Mouse (Mus musculus) CD4-positive naive resting alpha-beta T cell, adult 57 days (primary cell): ENCODE measurements around the gene Snapc4. TPM values are rescaled to one million over a fixed set of nuclear protein-coding genes. Genes with fewer than 3 reads are reported as not detected.

Source experiments
- total RNA-seq: library from RNA; stranded (reverse); gene quantifications from one replicate; pipeline ENCODE4 v1.2.4, GENCODE M21; 2023

Snapc4 gene
- 112 TPM for total RNA-seq

GRCm38 (mm10) chr2:26380131-26380771 is at the start of gene Snapc4:
Gene Snapc4 (minus strand): TSS chr2:26380653.

GRCm38 (mm10) chr2:26408515-26409356 is 28.3 kb upstream of the Snapc4 start, which contains the start of gene Inpp5e:
Gene Inpp5e (minus strand): TSS chr2:26409203.

GRCm38 (mm10) chr2:26389154-26389690 is 8.8 kb upstream of the Snapc4 start, which contains the start of the genes Entr1 and Pmpca:
Gene Entr1 (minus strand): TSS chr2:26389316.
Gene Pmpca (plus strand): TSS chr2:26389339.

GRCm38 (mm10) chr2:26360772-26361171 is 19.7 kb downstream of the Snapc4 start, which contains the start of gene Card9:
Gene Card9 (minus strand): TSS chr2:26360918.

GRCm38 (mm10) chr2:26351358-26352290 is 28.8 kb downstream of the Snapc4 start, which contains the start of gene Dnlz:
Gene Dnlz (minus strand): TSS chr2:26352110.

GRCm38 (mm10) chr2:26315072-26315924 is 65.2 kb downstream of the Snapc4 start, which contains the start of gene Gpsm1:
Gene Gpsm1 (plus strand): TSS chr2:26315515.

Other genes with a start within 250 kb of the Snapc4 start
- not detected for gene Lhx3, start 172.4 kb downstream of the Snapc4 start, total RNA-seq
- gene Qsox2, start 143.1 kb downstream of the Snapc4 start, total RNA-seq, result 7.1 TPM
- gene Ccdc187, start 86.1 kb downstream of the Snapc4 start, total RNA-seq, result 0.06 TPM
- gene Gpsm1, start 65.1 kb downstream of the Snapc4 start, total RNA-seq, result 29.5 TPM
- gene Dnlz, start 28.5 kb downstream of the Snapc4 start, total RNA-seq, result 10.1 TPM
- 9.0 TPM for gene Card9, start 19.7 kb downstream of the Snapc4 start, total RNA-seq
- 138 TPM for gene Entr1, start 8.7 kb upstream of the Snapc4 start, total RNA-seq
- 80.1 TPM for gene Pmpca, start 8.7 kb upstream of the Snapc4 start, total RNA-seq
- gene Inpp5e, start 28.6 kb upstream of the Snapc4 start, total RNA-seq, result 32.6 TPM
- gene Sec16a, start 64.6 kb upstream of the Snapc4 start, total RNA-seq, result 82.1 TPM
- 130 TPM for gene Notch1, start 136.0 kb upstream of the Snapc4 start, total RNA-seq
- gene Egfl7, start 199.4 kb upstream of the Snapc4 start, total RNA-seq, result 5.3 TPM
- not detected for gene Gm20532, start 206.0 kb upstream of the Snapc4 start, total RNA-seq
- gene Agpat2, start 223.8 kb upstream of the Snapc4 start, total RNA-seq, result 12.1 TPM
- 1.7 TPM for gene Fam69b, start 247.8 kb upstream of the Snapc4 start, total RNA-seq